Mouse (Mus musculus): ENCODE measurements around the gene Vopp1. TPM values are rescaled to one million over a fixed set of nuclear protein-coding genes. Genes with fewer than 3 reads are reported as not detected.

Vopp1 gene
- polyA plus RNA-seq, 1 experiment from 2014 or later = 176 TPM

DNA sequence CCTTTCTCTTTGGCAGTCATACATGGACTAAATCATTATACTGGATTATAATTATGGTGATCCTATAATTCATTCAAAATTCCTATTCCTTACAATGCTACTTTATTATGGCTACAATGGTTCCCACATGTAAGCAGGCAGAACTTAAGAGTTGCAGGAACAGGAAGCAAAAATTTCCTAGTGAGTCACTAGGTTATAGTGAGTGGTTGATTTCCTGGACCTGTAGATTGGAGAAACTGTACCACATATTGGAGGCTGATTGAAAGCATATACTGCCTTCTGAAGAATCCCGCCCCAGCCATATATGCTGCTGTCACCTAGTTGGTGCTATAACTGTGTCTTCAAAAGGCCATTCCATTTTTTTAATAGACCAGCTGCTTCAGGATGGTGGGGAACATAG is 82.2 kb downstream of the Vopp1 start:
- Histone ChIP-seq H3K27me3 (no peaks in the 10 kb centered on the region), H3K4me3 (no peak overlapping the region), H3K9ac (no peak overlapping the region), H3K27ac (replicated peaks) (no peak overlapping the region), H3K36me3 (peaks cover 20% of the 10 kb centered on the region), H3K4me1 (replicated peaks) (no peaks in the 10 kb centered on the region), H3K9me3 (no peaks in the 10 kb centered on the region), H3K4me2 (no peak overlapping the region)
- no peak for ATAC-seq (ENCODE audit: low read depth)
- 94% methylated on average over 1 of the region's 1 CpGs for WGBS

DNA sequence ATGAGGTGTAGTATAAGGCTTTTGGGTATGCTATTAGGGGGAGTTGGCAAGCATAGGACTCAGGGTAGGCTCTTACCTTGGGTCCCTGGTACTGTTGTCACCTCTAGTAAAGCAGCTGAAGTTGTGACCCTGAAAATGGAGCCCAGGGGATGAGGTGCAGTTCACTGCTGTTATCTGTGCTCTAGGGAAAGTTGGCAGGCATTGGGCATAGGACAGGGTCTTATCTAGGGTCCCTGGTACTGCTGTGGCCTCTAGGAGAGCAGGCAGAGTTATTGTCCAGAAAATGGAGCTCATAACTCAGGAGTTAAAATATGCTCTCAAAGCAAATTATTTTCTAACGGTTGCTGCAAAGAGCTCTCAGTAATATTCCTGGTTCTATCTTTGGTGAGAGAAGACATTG is 103.6 kb downstream of the Vopp1 start:
- ATAC-seq (ENCODE audit: low read depth) = no peak

DNA sequence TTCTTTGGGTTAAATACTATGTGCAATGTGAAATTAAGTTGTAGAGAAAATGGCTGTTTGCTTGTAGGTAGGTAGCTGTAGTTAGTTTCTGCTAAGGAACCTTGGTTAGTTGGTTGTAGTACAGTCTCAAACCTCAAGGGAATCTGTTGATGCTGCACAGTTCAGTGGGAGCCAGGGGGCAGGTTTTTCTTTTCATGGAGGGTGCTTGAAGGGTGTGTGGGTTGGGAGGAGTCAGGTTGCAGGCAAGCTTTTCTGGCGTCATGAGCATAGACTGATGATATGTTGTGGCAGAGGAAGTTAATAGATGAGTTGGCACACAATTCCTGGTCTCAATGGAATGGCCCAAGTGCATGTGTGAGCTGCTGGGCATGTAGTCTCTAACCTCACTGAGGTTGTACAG is 113.2 kb downstream of the Vopp1 start:
- H3K4me1 ChIP-seq (replicated peaks) = no peaks in the 10 kb centered on the region
- H3K9me3 ChIP-seq = no peaks in the 10 kb centered on the region
- no peak overlapping the region for H3K4me2 ChIP-seq
- H3K27me3 ChIP-seq = no peaks in the 10 kb centered on the region
- H3K9ac ChIP-seq = no peak overlapping the region
- H3K36me3 ChIP-seq = peaks cover 13% of the 10 kb centered on the region
- ATAC-seq (ENCODE audit: low read depth) = no peak
- 36% methylated on average over 1 of the region's 1 CpGs for WGBS
- H3K4me3 ChIP-seq = no peak overlapping the region
- H3K27ac ChIP-seq (replicated peaks) = no peak overlapping the region

More for the DNA sequence above, 103.6 kb downstream of the Vopp1 start:
- H3K9ac ChIP-seq = no peak overlapping the region
- WGBS = 97% methylated on average over 1 of the region's 1 CpGs
- peaks cover 24% of the 10 kb centered on the region for H3K36me3 ChIP-seq
- H3K4me3 ChIP-seq = no peak overlapping the region
- no peak overlapping the region for H3K4me2 ChIP-seq
- no peak overlapping the region for H3K27ac ChIP-seq (replicated peaks)
- no peaks in the 10 kb centered on the region for H3K4me1 ChIP-seq (replicated peaks)
- no peaks in the 10 kb centered on the region for H3K27me3 ChIP-seq
- no peaks in the 10 kb centered on the region for H3K9me3 ChIP-seq

DNA sequence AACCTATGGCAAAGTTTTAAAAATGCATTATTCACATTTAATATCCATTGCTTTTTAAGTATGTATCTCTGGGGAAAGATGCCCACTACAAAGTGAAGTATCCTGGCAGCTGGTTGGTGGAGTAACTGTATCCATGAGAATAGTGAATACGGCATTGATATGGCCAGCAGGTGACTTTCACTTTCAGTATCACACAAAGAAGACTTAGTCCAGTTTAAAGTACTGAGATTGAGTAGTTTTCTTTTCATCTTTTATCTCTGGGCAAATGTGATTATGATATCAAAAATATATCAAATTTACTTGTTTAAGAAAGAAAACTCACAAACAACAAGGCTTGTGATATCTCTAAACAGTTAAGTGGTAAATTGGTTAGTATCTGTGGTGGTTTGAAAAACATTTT is 118.2 kb downstream of the Vopp1 start:
- WGBS = 90% methylated on average over 1 of the region's 1 CpGs
- Histone ChIP-seq H3K9me3 (no peaks in the 10 kb centered on the region), H3K4me3 (no peak overlapping the region), H3K27ac (replicated peaks) (no peak overlapping the region), H3K27me3 (no peaks in the 10 kb centered on the region), H3K4me1 (replicated peaks) (peaks cover 18% of the 10 kb centered on the region), H3K9ac (no peak overlapping the region), H3K4me2 (no peak overlapping the region), H3K36me3 (no peaks in the 10 kb centered on the region)
- no peak for ATAC-seq (ENCODE audit: low read depth)

DNA sequence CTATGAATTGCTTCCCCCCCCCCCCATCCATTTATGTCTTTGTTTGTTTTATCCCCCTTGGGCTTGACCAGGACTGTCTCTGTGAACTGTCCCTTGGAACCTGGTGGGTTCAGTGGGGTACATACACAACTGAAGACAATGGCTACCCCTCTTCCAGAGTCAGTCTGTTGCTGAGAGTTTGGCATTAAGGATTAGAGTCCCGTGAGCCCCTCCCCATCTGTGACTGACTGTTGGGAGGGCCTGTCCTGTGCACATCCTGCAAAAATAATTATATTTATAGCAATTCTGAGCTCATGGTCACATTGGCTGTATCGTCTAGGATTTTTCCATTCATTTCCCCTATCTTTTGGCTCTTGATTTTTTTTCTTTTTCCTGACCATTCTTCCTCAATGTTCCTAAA is 121.3 kb downstream of the Vopp1 start:
- Histone ChIP-seq H3K4me1 (replicated peaks) (peaks cover 29% of the 10 kb centered on the region), H3K27ac (replicated peaks) (peak overlapping the region; percentile 100), H3K27me3 (no peaks in the 10 kb centered on the region), H3K9ac (peak overlapping the region; percentile 97), H3K9me3 (no peaks in the 10 kb centered on the region), H3K36me3 (no peaks in the 10 kb centered on the region), H3K4me2 (peak overlapping the region; percentile 74), H3K4me3 (peak overlapping the region; percentile 70)
- ATAC-seq (ENCODE audit: low read depth) = peak; percentile 40
- 29% methylated on average over 2 of the region's 2 CpGs for WGBS

DNA sequence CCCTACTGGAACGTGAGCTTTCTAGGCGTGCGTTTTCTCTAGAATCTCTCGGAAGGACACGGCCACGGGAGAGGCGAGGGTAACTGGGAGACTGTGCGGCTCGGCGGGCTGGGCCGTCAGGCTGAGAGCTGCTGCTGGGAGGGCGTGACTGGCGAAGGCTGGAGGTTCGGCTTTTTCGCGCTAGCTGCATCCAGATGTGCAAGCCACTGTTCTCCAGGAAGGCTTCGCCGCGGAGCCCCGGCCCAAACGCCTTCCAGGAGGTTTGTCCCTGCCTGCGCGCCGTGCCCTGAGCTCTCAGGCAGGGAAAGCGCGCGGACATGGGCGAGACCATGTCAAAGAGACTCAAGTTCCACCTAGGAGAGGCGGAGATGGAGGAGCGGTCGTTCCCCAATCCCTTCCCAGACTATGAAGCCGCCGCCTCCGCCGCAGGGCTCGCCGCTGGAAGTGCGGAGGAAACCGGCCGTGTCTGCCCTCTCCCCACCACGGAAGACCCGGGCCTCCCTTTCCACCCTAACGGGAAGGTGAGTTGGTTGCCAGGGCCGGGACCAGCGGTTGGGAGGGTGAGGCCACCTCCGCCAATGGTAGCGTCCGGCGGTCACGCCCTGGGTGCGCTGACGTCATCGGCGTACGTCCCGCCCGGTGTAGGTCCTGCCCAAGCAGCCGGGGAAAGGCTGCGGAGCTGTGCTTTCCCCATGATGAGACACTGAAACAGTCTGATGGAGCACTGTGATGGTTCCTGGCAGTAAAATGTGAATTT is 122.0 kb downstream of the Vopp1 start:
- under 1% methylated on average over 59 of the region's 59 CpGs for WGBS
- Histone ChIP-seq H3K27me3 (no peaks in the 10 kb centered on the region), H3K9ac (peak overlapping the region; percentile 97), H3K4me1 (replicated peaks) (peaks cover 29% of the 10 kb centered on the region), H3K27ac (replicated peaks) (peak overlapping the region; percentile 100), H3K9me3 (no peaks in the 10 kb centered on the region), H3K4me2 (peak overlapping the region; percentile 74), H3K4me3 (peak overlapping the region; percentile 70), H3K36me3 (no peaks in the 10 kb centered on the region)
- peak; percentile 99 for ATAC-seq (ENCODE audit: low read depth)

DNA sequence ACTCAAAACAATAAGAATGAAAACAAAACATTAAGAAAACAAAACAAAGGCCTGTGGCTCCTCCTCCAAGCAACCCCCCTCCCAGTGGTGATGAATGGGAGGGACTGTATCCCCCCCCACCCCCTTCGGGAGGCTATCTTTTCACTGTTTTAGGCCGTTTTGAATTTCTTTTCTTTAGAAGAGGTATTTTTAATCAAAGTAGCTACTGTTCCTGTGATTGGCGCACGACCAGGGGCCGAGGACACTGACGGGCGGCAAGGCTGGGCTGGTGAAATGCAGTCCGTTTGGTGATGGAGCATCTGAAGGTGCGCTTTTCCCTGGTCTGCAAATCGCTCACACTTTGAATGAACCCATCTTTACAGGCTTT is 122.6 kb downstream of the Vopp1 start, which contains the start of gene Lancl2:
Gene Lancl2, plus strand, starts transcription at position 165 of the 367 bp plus-strand sequence.
- WGBS = 0% methylated on average over 10 of the region's 10 CpGs
- no peaks in the 10 kb centered on the region for H3K9me3 ChIP-seq
- peak within 1 kb of the TSS; percentile 74 for H3K4me2 ChIP-seq
- ATAC-seq (ENCODE audit: low read depth) = peak; percentile 48
- peaks cover 29% of the 10 kb centered on the region for H3K4me1 ChIP-seq (replicated peaks)
- no peaks in the 10 kb centered on the region for H3K27me3 ChIP-seq
- no peaks in the 10 kb centered on the region for H3K36me3 ChIP-seq
- H3K27ac ChIP-seq (replicated peaks) = peak within 1 kb of the TSS; percentile 100
- peak within 1 kb of the TSS; percentile 97 for H3K9ac ChIP-seq
- H3K4me3 ChIP-seq = peak within 1 kb of the TSS; percentile 70

DNA sequence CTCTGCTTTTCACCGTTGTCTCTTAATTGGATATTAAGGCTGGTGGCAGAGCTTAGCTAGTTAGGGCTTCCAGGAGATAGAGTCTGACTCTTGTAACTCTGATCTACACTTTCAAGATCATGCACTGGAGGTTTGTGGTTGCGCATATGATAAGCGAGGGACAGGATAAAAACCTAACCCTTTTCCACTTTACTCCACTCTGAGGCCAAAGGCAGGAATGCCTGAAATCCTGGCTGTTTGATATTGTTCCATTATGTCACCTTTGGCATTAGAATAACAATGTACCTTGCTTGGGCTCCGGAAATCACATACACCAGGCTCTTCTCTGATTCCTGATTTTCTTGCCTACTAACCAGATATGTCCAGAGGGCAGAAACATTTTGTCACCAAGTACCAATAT is 123.3 kb downstream of the Vopp1 start:
- no peak for ATAC-seq (ENCODE audit: low read depth)
- H3K36me3 ChIP-seq = no peaks in the 10 kb centered on the region

DNA sequence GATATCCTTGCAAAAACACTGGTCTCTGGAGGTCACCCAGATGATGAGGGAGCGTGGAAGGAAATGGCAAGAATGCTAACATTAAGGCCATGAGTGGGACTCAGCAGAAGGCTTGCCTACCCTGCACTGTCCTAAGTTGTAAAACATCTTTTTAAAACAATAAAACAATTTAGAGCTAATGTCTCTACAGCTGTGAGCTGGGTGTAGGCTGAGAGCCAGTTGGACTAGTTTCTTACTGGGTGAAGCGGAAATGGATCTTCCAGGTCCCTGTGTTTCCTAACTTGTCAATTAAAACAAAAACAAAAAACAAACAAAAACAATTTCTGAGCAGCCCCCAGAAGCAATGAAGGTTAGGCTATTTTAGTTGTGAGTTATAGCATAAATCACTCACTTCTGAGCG is 131.8 kb downstream of the Vopp1 start:
- no peak for ATAC-seq (ENCODE audit: low read depth)
- peaks cover 6% of the 10 kb centered on the region for H3K4me1 ChIP-seq (replicated peaks)
- H3K9me3 ChIP-seq = no peaks in the 10 kb centered on the region
- no peak overlapping the region for H3K27ac ChIP-seq (replicated peaks)
- no peak overlapping the region for H3K9ac ChIP-seq
- no peak overlapping the region for H3K4me3 ChIP-seq
- WGBS = 86% methylated on average over 3 of the region's 3 CpGs
- no peak overlapping the region for H3K4me2 ChIP-seq
- no peaks in the 10 kb centered on the region for H3K27me3 ChIP-seq
- peaks cover 12% of the 10 kb centered on the region; the same call in 1 of the 2 replicates for H3K36me3 ChIP-seq

More for the DNA sequence above, 123.3 kb downstream of the Vopp1 start:
- H3K9me3 ChIP-seq = no peaks in the 10 kb centered on the region
- H3K27me3 ChIP-seq = no peaks in the 10 kb centered on the region
- peak overlapping the region; percentile 97 for H3K9ac ChIP-seq
- peak overlapping the region; percentile 100 for H3K27ac ChIP-seq (replicated peaks)
- peak overlapping the region; percentile 70 for H3K4me3 ChIP-seq
- H3K4me2 ChIP-seq = peak overlapping the region; percentile 74
- peaks cover 29% of the 10 kb centered on the region for H3K4me1 ChIP-seq (replicated peaks)
- WGBS = 55% methylated on average over 4 of the region's 4 CpGs

DNA sequence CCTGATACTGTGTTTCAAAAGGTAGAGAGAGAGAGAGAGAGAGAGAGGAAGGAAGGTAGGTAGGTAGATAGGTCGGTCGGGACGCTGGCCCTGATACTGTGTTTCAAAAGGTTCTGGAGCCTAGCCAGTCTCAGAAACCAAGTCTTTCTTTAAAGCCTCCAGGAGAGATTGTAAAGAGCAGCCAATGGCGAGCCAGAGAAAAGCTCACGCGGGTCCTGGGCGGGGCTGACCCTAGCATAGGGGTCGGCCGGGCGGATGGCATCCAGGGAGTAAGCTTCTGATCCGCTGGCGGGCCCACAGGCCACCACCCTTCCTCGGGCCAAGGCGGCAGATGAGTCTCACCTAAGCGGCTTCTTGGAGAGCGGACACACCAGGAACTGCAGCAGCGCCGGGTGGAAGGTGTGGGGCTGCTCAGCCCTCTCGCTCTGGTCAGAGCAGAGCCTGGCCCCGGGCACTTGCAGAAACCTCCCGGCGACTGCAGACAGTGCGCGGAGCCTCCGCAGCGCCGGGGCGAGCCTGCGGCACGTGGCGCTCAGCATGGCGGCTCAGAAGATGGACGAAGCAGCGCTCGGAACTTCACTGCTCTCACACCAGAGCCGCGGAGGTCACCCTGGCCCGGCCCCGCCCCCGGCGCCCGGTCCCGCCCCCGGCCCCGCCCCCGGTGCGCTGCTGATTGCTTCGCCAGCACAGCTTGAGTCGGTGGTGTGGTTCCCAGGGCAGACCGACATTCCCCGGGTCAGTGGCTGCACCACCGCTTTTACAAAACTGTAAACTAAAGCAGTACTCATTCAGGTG is 133.3 kb downstream of the Vopp1 start, which contains the start of gene Pyurf:
Gene Pyurf, minus strand, starts transcription at position 612 of the 795 bp plus-strand sequence.
- peak; percentile 97 for ATAC-seq (ENCODE audit: low read depth)
- H3K9ac ChIP-seq = peak within 1 kb of the TSS; percentile 89
- no peaks in the 10 kb centered on the region for H3K9me3 ChIP-seq
- peaks cover 6% of the 10 kb centered on the region for H3K4me1 ChIP-seq (replicated peaks)
- peak within 1 kb of the TSS; percentile 68 for H3K4me2 ChIP-seq
- no peaks in the 10 kb centered on the region for H3K27me3 ChIP-seq
- H3K36me3 ChIP-seq = peaks cover 19% of the 10 kb centered on the region
- WGBS = under 1% methylated on average over 42 of the region's 52 CpGs
- peak within 1 kb of the TSS; percentile 86 for H3K4me3 ChIP-seq
- peak within 1 kb of the TSS; percentile 93 for H3K27ac ChIP-seq (replicated peaks)

DNA sequence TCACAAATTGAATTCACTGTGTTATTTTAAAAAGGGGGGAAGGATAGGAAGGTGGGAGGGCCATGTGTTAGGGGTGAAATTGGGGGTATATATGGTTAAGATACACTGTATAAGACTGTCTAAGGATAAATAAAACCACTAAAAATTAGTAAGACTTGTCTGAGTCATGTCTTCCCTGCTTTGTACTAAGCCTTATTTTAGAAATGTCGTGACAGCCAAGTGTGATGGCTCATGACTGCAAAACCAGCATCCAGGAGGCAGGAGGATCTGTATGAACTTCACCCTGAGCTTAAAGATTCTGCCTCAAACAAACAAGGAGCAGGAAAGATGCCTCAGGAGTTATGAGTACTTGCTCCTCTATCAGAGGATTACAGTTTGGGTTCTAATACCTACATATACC is 140.8 kb downstream of the Vopp1 start:
- 94% methylated on average over 1 of the region's 1 CpGs for whole genome bisulfite sequencing
- Histone ChIP-seq H3K4me3 (no peak overlapping the region), H3K4me2 (no peak overlapping the region), H3K9me3 (0 out of 2 replicates have a peak, but pooled peaks cover 4% of the 10 kb centered on the region), H3K27me3 (no peaks in the 10 kb centered on the region), H3K4me1 (replicated peaks) (no peaks in the 10 kb centered on the region), H3K36me3 (peaks cover 21% of the 10 kb centered on the region), H3K9ac (no peak overlapping the region), H3K27ac (replicated peaks) (no peak overlapping the region)
- ATAC-seq (ENCODE audit: low read depth) = no peak
